Mouse (Mus musculus) large intestine, adult 2 months (tissue): ENCODE measurements at regions not wholly inside any gene's neighbourhood (a gene's known extent, or its start where the extent isn't known, plus 50 kb on each side); places are given as distances from the start of the nearest gene placed in this dataset.

Source experiments
- DNase-seq: peaks from one replicate; pipeline ENCODE4 v3.0.0-alpha.2; 2012; ENCODE audit warnings: low read depth, low spot score
- WGBS: fragments of 180-500 bp; shearing (Covaris S2); methylation state at CpG from one replicate; pipeline ENCODE4 v1.1.7; 2018; 5-methylcytosine and 5-hydroxymethylcytosine counted together

DNA sequence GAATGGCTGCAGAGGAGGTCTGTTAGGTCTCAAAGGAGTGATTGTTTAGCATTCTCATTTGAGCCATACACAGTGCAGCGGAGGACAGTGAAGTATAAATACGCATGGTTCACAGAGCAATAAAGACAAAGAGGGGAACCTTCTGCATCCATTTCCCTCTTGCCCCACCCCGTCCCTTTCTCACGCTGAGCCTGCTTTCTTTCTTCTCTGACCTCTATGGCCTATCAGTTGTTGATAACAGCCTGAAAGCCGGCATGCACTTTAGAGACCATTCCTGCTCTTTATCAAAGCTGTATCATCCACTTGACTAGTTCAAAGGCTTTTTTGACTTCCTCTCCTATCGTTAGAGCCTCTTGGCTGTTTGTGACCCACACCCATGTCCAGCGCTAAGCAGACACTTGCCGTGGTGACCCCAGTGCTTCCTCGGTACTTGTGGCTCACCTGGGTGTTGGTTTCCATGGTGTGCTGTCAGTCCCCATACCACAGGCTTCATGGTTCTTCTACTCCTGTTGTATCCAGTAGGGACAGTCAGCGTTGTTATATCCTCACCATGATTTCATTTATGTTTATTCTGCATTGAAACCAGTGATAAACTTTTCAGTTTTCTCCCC lies 161.3 kb downstream of the Slc30a10 start:
- DNase-seq: no peak
- 17% methylated on average over 10 of the region's 10 CpGs for WGBS

DNA sequence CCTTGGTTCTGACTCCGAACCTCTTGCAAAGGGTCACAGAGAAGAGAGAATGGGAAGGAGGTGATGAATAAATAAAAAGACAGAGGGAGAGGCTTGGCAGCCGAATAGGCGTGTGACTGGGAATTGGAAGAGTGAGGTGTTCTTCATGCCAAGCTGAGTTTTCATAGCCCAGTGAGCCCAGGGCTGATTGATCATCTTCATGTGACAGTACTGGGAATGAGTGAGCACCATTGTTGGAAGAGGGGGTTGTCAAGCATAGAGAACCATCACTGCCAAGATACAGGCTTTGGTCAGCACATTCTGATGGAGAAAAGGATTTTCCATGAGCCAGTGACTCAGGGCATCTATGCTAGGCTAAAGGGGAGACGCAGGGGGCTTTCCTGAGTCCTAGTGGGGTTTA lies 163.0 kb downstream of the Slc30a10 start:
- 82% methylated on average over 4 of the region's 4 CpGs for WGBS
- DNase-seq: no peak

DNA sequence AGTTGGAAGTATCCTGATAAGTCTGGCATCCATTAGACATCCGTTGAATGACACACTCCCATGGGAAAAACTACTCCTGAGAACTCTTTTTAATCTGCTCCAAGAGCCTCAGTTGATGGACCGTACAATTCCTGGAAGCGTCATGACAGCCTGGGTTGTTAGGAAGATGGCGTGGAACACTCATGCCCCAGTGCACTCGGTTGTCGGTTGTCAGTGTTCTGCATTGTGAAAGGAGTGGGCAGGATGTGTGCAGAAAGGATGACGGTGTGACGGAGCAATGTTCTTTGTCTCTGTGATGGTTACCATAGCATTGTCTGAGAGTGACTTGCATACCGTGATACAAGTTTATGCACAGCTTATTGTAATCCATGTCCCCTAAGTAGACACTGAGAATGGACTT lies 164.4 kb downstream of the Slc30a10 start:
- DNase-seq: no peak
- 89% methylated on average over 9 of the region's 9 CpGs for WGBS

DNA sequence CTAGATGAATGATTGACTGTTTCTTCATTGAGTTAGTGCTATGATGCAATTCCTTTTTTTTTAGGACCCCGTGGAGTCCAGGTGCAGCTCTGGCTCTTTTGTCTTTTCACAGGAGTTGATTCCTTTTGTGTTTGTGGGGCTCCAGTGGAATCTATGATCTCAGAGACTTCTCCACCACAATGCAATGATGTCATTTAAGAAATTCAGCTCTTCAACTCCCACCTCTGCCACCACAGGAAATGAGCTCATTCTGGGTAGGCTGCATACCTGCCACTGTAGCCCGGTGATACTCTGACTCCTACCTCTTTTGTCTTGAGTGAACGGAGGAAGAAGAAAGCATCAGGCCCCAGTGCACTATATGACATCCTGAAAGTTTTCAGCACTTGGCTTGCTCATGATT lies 173.8 kb downstream of the Slc30a10 start:
- 80% methylated on average over 3 of the region's 3 CpGs for WGBS

DNA sequence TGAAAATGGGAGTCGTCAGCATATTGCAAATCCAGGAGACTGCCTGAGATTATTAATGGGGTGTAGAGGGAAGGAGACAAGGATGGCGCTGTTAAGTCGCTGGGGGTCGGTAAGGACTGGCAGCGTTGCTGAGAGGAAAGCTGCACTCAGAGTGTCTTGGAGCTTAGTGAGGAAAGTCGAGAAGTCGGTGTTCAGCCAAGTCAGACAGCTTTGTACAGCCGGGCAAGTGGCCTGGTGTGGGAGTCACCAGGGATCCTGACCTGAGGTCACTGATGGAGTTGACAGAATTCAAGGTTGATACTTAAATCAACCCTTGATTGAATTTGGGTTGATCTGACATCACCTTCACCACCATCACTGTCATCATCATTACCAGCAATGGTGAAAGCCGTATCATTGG lies 175.3 kb downstream of the Slc30a10 start:
- WGBS: 88% methylated on average over 9 of the region's 9 CpGs
- no peak for DNase-seq

More for the DNA sequence above, 173.8 kb downstream of the Slc30a10 start:
- no peak for DNase-seq

DNA sequence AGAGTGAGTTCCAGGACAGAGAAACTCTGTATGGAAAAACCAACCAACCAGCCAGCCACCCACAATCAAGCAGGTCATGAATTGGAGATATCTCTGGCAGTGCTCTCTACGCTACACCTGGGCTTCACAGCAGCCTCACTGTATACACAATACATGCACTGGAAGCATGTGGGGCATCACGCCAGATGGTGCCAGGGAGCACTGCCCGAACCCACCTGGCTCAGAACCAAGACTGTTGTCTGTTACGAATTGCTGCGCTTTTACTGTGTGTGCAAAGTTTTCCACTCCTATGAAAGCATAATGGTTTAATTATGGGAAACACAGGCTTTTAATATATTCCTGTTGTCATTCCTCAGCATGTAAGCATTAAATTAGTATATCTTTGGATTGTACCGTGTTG lies 184.0 kb downstream of the Slc30a10 start:
- DNase-seq: no peak
- WGBS: 62% methylated on average over 6 of the region's 6 CpGs

DNA sequence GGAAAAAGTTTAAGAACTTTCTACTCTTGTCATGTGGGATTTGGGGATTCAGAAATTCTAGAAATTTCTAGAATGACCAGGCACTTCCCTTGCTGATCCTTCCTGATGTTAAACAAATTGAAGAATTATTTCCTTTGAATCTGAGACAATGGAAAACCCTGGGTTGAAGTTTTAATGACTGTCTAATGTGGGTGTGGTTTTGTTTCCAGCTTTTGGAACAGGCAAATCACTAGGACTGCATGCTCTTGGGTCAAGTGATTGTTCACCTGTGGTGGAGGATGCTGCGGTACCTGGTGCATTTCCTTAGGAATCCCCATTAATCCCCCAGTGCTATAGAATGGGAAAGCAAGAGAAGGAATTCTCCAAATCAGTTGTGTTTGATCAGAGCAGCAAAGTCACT lies 184.8 kb downstream of the Slc30a10 start:
- DNase-seq: no peak
- 76% methylated on average over 1 of the region's 1 CpGs for WGBS

DNA sequence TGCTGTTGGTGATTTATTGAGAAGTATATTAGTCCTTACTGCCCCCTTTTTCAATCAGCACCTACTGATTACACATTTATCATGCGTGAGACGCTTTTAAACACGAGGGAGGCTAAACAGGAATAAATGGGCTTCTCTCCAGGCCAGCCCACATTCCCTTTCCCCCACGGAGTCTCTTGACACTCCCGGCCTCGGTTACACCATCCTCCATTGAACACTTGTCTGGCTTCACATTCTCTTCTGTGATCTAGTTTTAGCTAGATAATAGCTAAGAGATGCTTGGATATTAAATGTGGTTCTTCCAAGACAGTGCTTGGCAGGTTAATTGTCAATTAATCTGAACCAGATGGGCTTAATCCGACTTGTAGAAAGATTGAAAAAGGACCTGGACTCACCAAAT lies 189.4 kb downstream of the Slc30a10 start:
- WGBS: 68% methylated on average over 7 of the region's 7 CpGs
- no peak for DNase-seq

DNA sequence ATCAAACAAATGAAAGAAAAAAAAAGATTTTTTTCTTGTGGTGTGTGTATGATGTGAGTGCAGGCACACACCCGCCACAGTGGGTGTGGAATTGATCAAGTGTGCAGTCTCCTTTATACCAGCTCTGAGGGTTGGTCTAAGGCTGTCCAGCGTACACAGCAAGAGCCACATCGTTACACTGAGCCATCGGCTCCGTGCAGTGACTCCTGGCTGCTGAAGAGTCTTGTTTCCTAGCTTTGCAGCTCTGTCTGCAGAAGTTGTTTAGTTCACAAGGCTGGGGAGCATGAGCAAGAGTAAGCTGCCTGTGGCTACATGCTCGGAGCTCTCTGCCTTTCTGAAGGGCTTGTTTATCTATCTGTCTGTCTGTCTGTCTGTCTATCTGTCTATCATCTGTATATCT lies 193.5 kb downstream of the Slc30a10 start:
- DNase-seq: no peak
- WGBS: 76% methylated on average over 6 of the region's 6 CpGs

DNA sequence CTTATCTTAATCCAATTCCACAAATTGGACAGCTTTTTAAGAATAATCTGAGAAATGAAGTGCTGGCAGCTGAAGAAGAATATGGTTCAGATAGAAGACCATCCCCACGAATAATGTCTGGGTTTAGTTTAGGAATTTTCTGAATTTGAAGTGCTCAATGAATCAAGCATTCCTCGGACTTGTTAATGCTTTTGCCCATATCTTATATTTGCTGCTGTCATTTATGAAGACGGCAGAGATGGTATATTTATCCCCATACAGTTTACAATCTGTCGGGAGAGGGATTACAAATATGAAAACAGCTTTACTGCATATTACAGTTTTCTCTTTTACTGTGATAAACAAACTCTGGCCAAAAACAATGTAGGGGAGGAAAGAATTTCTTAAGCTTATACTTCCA lies 194.3 kb downstream of the Slc30a10 start:
- DNase-seq: no peak
- 72% methylated on average over 4 of the region's 4 CpGs for WGBS

DNA sequence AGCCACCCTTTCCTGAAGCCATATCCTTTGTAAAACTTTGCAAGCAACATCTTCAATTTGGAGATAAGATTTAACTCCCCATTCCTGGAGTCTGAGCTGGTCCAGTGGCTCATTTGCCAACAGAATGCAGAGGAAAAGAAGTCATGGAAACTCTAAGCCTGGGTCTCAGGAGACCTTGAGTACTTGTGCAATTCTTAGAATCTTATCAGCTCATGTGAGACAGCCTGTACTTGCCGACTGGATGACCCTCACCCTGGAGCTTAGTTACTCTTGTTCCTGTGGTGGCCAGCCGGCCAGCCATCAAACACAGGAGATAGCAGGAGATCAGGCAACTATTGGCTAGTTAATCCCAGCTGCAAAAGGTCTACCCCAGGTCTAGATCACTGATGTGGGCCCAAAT lies 196.3 kb downstream of the Slc30a10 start:
- DNase-seq: no peak
- 58% methylated on average over 2 of the region's 2 CpGs for WGBS

DNA sequence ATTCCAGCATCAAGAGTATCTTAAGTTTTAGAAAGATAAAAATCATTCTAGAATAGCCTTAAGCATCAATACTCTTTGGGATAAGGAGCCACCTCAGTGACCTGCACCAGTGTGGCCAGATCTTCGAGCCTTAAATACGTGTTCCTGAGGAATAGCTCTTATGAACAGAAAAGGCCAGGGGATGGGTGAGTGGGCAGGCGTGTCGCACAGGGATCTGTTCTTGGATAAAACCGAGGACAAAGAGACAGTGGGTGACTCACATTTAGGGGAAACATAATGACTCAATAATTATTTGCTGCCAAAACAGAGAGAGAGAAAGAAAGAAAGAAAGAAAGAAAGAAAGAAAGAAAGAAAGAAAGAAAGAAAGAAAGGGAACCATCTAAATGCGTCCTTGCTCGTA lies 200.4 kb downstream of the Slc30a10 start:
- no peak for DNase-seq
- 80% methylated on average over 7 of the region's 7 CpGs for WGBS

DNA sequence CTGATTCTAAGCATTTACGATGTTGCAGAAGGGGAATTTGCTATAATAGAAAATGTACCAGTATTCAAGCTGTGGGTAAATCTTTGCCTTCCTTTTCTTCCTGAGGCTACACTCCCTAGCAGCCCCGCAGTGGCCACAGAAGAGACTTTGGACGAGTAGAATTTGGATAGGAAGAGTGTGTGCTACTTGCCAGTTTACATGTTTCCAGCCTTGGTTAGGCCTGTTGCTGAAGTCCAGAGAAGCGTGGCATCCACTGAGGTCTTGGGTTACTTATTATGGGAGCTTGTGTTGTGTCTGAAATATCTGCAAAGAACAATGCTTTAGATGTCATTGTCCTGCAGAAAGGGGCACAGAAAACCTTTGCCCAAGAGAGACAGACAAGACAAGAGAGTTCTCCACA lies 200.8 kb downstream of the Slc30a10 start:
- WGBS: 75% methylated on average over 4 of the region's 4 CpGs
- DNase-seq: no peak

DNA sequence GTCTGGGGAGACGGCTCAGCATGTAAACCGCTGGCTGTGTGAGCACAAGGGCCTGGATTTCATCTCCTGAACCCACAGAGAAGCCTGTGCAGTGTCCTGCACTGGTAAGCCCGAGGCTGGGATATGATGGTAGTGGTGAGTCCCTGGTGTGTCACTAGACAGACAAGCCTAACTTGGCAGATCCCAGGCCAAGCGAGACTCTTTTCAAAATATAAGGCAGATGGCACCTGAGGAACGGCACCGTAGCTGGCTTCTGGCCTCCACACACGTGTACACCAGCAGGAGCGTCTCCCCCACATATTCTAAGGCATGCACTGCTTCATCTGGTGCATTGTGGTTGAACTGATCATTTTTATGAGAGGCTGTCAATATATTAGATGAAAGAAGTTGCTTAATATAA lies 202.6 kb downstream of the Slc30a10 start:
- no peak for DNase-seq
- 78% methylated on average over 8 of the region's 8 CpGs for WGBS

DNA sequence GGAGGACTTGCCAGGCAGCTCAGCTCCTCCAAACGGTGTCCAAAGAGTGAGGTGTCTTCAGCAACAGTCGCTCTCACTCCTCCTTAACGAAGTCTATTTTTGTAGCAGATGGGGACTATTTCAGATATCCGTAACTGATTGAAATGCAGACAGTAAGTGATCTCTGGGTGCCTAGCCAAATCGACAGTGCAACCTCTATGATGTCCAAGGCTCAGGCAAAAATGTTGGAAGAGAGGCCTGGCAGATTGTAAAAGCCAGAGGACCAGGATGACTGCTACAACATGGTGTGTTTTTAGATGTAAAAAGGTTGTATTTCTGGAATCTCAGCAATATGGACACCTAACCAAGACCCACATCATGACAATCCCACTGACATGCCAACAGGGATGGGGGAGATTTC lies 204.8 kb downstream of the Slc30a10 start:
- 78% methylated on average over 5 of the region's 5 CpGs for WGBS

DNA sequence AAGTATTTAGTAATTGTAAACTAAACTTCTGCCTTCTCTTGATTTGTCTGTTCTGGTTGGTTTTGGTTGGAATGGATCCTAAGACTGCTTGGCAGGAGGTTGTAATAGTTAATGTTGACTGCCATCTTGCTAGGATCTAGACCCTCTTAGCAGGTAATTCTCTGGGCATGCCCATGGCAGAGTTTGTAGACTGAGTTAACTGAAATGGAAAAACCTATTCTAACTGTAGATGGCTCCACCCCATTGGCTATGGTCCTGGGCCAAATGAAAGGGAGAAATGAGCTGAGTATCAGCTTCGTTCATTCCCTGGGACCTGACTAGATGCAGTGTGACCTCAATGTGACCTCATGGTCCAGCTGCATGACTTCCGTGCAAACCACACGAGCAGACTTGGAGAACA lies 207.7 kb downstream of the Slc30a10 start:
- 52% methylated on average over 3 of the region's 3 CpGs for WGBS
- DNase-seq: no peak

More for the DNA sequence above, 204.8 kb downstream of the Slc30a10 start:
- no peak for DNase-seq

DNA sequence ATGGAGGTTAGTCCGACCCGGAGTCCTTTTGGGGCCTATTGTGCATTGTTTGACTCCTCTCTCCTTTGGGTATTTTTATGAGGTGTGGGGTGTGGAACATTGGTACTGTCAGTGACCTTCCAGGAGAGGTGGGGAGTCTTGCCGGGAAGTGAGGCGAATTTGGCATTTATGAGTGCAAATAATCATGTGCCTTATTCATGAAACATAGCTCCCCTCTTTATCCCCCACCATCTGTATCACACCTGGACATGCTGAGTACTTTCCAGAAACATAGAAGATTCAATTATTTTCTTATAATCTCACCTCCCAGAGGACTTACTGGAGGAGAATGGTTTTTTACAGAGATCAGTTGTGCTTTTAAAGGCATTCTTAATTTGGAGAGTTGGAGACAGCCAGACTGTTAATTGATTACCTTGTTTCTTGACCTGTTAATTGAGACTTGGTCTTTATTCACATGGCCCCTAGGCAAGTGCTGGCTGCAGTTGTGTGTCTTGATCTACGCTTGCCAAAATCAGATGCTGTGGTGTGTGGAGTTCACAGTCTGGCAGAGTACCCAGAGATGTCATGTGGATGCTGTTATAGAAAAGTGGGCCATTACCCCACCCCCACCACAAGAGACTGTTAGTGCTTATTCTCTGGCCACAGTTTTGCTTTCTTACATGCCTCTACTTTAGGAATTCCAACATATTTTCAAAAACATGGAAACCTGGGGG lies 215.5 kb downstream of the Slc30a10 start:
- DNase-seq: no peak
- 39% methylated on average over 5 of the region's 5 CpGs for WGBS

DNA sequence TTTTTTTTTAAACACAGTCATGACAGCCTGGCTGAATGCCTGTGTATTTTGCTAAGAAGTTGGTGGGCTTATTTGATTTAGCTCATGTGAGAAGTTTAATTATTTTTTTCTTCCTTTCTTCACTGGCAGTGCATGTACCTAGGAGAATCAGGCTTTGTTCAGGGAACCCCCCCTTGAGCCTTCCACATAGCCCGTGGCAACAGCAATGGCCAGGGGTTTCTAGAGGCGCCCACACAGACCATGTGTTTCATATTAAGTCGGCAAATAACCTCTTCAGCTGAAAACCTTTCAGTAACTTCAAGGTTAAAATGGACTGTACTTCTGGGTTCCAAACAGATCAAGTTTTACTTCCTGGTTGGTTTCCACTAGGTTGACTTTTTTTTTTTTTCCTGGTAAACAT lies 218.3 kb downstream of the Slc30a10 start:
- WGBS: 73% methylated on average over 3 of the region's 3 CpGs

DNA sequence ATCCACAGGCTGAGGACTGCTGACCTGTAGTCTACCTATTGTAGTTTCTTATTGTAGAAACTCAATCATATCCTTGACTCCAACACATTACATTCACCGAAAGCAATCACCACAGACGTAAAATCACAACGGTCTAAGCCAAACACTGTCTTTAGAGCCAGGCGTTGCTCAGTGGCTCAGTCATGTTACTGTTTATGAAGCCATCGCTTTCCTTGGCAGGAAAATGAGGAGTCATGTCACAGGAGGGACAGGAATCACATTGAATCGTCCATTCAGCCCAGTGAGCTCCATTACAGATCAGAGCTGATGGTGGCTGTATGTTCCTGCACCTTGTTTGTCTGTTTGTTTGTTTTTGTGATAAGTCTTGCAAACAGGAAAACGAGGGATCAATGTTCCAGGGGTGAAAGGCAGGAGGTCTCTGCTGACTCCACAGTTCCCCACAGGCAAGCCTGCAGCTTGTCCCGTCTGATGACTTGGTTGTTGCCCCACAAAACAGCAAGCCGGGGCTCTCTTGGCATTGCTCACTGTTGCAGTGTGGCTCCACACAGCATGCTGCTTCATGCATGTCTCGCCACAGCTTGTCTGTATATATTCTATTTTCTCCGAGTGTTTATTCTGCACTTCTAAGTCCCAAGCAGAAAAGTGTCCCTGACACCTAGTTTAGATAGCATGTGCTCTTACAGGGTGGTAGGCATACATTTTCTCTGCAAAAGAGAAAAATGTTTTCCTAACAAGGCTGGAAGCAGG lies 221.2 kb downstream of the Slc30a10 start:
- DNase-seq: no peak
- 60% methylated on average over 11 of the region's 11 CpGs for WGBS

More for the DNA sequence above, 218.3 kb downstream of the Slc30a10 start:
- no peak for DNase-seq

DNA sequence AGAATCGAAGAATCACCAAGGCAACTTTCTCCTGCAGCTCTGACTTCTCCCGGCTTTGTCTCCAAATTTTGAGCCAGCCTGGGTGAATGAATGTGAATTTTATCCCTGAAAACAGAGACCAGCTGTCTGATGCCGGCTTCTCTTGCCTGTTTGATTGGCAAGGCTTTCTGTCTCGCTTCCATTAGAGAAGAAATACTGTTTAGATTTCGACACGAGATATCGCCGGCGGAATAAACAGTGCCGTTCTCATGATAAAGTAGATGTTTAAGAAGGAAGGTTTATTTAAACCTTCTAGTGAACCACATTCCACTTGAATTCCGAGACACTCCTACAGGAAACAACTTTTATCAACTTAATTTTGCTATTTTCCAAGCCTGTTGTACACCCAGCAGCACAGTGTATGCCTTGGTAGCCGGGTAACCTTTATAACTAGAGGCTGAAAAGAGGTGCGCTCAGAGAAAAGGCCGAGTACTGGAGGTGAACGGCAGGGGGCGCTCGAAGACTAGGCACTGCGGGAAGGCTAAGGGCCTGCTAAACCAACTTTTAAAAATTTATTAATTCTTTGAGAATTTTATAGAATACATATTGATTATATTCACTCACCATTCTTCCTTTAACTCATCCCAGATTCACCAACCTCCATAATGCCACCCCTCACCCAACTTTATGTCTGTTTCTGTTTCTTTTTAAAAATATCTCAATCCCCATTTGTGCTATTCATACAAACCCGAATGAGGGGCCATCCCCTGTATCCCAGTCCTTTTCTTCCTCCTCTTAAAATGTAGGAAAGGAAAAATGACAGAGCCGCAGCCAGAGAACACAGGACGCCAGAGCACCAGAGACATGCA lies 227.2 kb downstream of the Slc30a10 start:
- DNase-seq: peak; percentile 11
- WGBS: 39% methylated on average over 21 of the region's 21 CpGs
